ENCODE assay signal across 16 mouse cellular contexts in genomic region chr13:99030579-99031200, GRCm38 (mm10). TPM values are rescaled to one million over a fixed set of nuclear protein-coding genes. Genes with fewer than 3 reads are reported as not detected.
DNase-seq lines count a peak whose midpoint lies in the region; ATAC-seq and TF ChIP-seq lines count a peak whose summit lies in the region.
"Had no signal": no experiment of that assay in that cellular context is flagged by ENCODE, and none has a peak within 500 bp of the region (broad histone marks: within the 10 kb centered on the region; RNA-seq: fewer than 3 reads in every experiment).

No protein-coding gene starts in this region.

- H3K9me3 ChIP-seq in midbrain, embryonic 11.5 days (ENCODE audit: control insufficient read depth, low read length) = no peaks in the 10 kb centered on the region
- H3K9me3 ChIP-seq in midbrain, embryonic 10.5 days (replicated peaks) = no peaks in the 10 kb centered on the region
- no peaks in the 10 kb centered on the region for H3K9me3 ChIP-seq in forebrain, embryonic 10.5 days
- H3K9me3 ChIP-seq in hindbrain, postnatal 0 days (ENCODE audit: low read length) = no peaks in the 10 kb centered on the region
- no peaks in the 10 kb centered on the region for H3K9me3 ChIP-seq in neural tube, embryonic 15.5 days (replicated peaks)
- H3K9me3 ChIP-seq: megakaryocyte, embryonic 14.5 days; stomach, embryonic 15.5 days had no signal

- no peak overlapping the region for H3K27ac ChIP-seq in midbrain, embryonic 11.5 days (ENCODE audit: low read depth, low read length)
- no peak overlapping the region for H3K27ac ChIP-seq in midbrain, embryonic 10.5 days (replicated peaks)
- H3K27ac ChIP-seq in forebrain, embryonic 10.5 days = peak overlapping the region; percentile 17; the same call in 1 of the 2 replicates
- H3K27ac ChIP-seq in hindbrain, postnatal 0 days = peak overlapping the region; percentile 41; the same call in 1 of the 2 replicates
- peak overlapping the region; percentile 78 for H3K27ac ChIP-seq in neural tube, embryonic 15.5 days (replicated peaks)
- H3K27ac ChIP-seq: stomach, embryonic 15.5 days had no signal

- H3K4me1 ChIP-seq in midbrain, embryonic 11.5 days (ENCODE audit: control insufficient read depth, insufficient read depth, low read length) = peaks cover 27% of the 10 kb centered on the region
- H3K4me1 ChIP-seq in midbrain, embryonic 10.5 days = peaks cover 40% of the 10 kb centered on the region
- peaks cover 35% of the 10 kb centered on the region for H3K4me1 ChIP-seq in forebrain, embryonic 10.5 days
- peaks cover 15% of the 10 kb centered on the region for H3K4me1 ChIP-seq in hindbrain, postnatal 0 days (ENCODE audit: insufficient read depth, low read length)
- H3K4me1 ChIP-seq in neural tube, embryonic 15.5 days = peaks cover 44% of the 10 kb centered on the region
- H3K4me1 ChIP-seq: stomach, embryonic 15.5 days had no signal

- H3K9ac ChIP-seq in midbrain, embryonic 11.5 days (ENCODE audit: low read length) = no peak overlapping the region
- H3K9ac ChIP-seq in hindbrain, postnatal 0 days (replicated peaks; ENCODE audit: low read length) = no peak overlapping the region
- H3K9ac ChIP-seq in neural tube, embryonic 15.5 days (replicated peaks) = no peak overlapping the region
- H3K9ac ChIP-seq: stomach, embryonic 15.5 days had no signal

- H3K4me3 ChIP-seq in midbrain, embryonic 11.5 days (ENCODE audit: low read depth, low read length) = no peak overlapping the region
- H3K4me3 ChIP-seq in midbrain, embryonic 10.5 days = no peak overlapping the region
- H3K4me3 ChIP-seq in forebrain, embryonic 10.5 days = no peak overlapping the region
- no peak overlapping the region for H3K4me3 ChIP-seq in hindbrain, postnatal 0 days (ENCODE audit: low read length)
- H3K4me3 ChIP-seq in neural tube, embryonic 15.5 days (replicated peaks) = no peak overlapping the region
- H3K4me3 ChIP-seq: megakaryocyte, embryonic 14.5 days; stomach, embryonic 15.5 days had no signal

- H3K36me3 ChIP-seq in midbrain, embryonic 11.5 days (ENCODE audit: control insufficient read depth, insufficient read depth, low read length) = no peaks in the 10 kb centered on the region
- H3K36me3 ChIP-seq in midbrain, embryonic 10.5 days = no peaks in the 10 kb centered on the region
- no peaks in the 10 kb centered on the region for H3K36me3 ChIP-seq in forebrain, embryonic 10.5 days (replicated peaks)
- no peaks in the 10 kb centered on the region for H3K36me3 ChIP-seq in hindbrain, postnatal 0 days (ENCODE audit: insufficient read depth, low read length)
- no peaks in the 10 kb centered on the region for H3K36me3 ChIP-seq in neural tube, embryonic 15.5 days
- H3K36me3 ChIP-seq: stomach, embryonic 15.5 days had no signal

- H3K4me2 ChIP-seq in midbrain, embryonic 11.5 days = peak overlapping the region; percentile 6; the same call in 1 of the 2 replicates
- H3K4me2 ChIP-seq in hindbrain, postnatal 0 days (ENCODE audit: low read depth, low read length) = peak overlapping the region; percentile 24; the same call in 1 of the 2 replicates
- peak overlapping the region; percentile 34 for H3K4me2 ChIP-seq in neural tube, embryonic 15.5 days
- H3K4me2 ChIP-seq: stomach, embryonic 15.5 days had no signal

- DNase-seq in midbrain, embryonic 11.5 days (ENCODE audit: low spot score, missing footprints) = peak; percentile 87
- DNase-seq in midbrain, embryonic 10.5 days (ENCODE audit: low spot score) = no peak
- DNase-seq in forebrain, embryonic 10.5 days (ENCODE audit: extremely low spot score, low spot score) = no peak
- peak; percentile 45 for DNase-seq in hindbrain, postnatal 0 days (ENCODE audit: low spot score)
- no peak for DNase-seq in right cerebral cortex, adult 2 months (ENCODE audit: low spot score in 2 of 2)
- DNase-seq in left cerebral cortex, adult 8-10 months (ENCODE audit: low spot score in 2 of 2) = no peak
- no peak for DNase-seq in left cerebral cortex, adult 18-20 months (ENCODE audit: low spot score in 2 of 2)
- DNase-seq: cerebellum, adult 8-10 months; heart, postnatal 4 days; kidney, postnatal 14 days; right cerebral cortex, postnatal 14 days had no signal

- peaks cover 5% of the 10 kb centered on the region; the same call in 1 of the 2 replicates for H3K27me3 ChIP-seq in midbrain, embryonic 11.5 days (ENCODE audit: control insufficient read depth, insufficient read depth, low read length)
- H3K27me3 ChIP-seq in midbrain, embryonic 10.5 days (ENCODE audit: low read depth, poor library complexity, severe bottlenecking) = peaks cover 48% of the 10 kb centered on the region
- H3K27me3 ChIP-seq in forebrain, embryonic 10.5 days (ENCODE audit: poor library complexity, severe bottlenecking) = peaks cover 8% of the 10 kb centered on the region
- no peaks in the 10 kb centered on the region for H3K27me3 ChIP-seq in hindbrain, postnatal 0 days (ENCODE audit: insufficient read depth, low read length)
- no peaks in the 10 kb centered on the region for H3K27me3 ChIP-seq in neural tube, embryonic 15.5 days (replicated peaks)
- H3K27me3 ChIP-seq: megakaryocyte, embryonic 14.5 days; stomach, embryonic 15.5 days had no signal

- 57% methylated on average over 15 of the region's 15 CpGs for WGBS in midbrain, embryonic 11.5 days
- 57% methylated on average over 15 of the region's 15 CpGs for WGBS in midbrain, embryonic 10.5 days
- 59% methylated on average over 15 of the region's 15 CpGs for WGBS in forebrain, embryonic 10.5 days
- 23% methylated on average over 15 of the region's 15 CpGs for WGBS in hindbrain, postnatal 0 days
- 12% methylated on average over 15 of the region's 15 CpGs for WGBS in neural tube, embryonic 15.5 days

- no peak for ATAC-seq in midbrain, embryonic 11.5 days (ENCODE audit: low FRiP score)
- ATAC-seq in hindbrain, postnatal 0 days = peak; percentile 43; the same call in 1 of the 2 replicates
- ATAC-seq in neural tube, embryonic 15.5 days (ENCODE audit: low FRiP score) = peak; percentile 67
- ATAC-seq: activated CD4-positive, CD25-positive, alpha-beta regulatory T cell, adult 4 months had no signal

- no peak for TF ChIP-seq CTCF in hindbrain, postnatal 0 days (IDR thresholded peaks at IDR 0.05; ENCODE audit: low read depth)

RNA-seq across cellular contexts. Expression of gene 1700024P04Rik, which starts 46.3 kb away (rescaled TPM):
- not detected in 2 replicates for polyA plus RNA-seq in midbrain, embryonic 11.5 days (2014; fragmentation: Nextera tagmentation; extraction: Ambion mirVana)
- not detected in 2 replicates for polyA plus RNA-seq in midbrain, embryonic 10.5 days (2016; fragmentation: Nextera tagmentation; extraction: Ambion mirVana)
- not detected in 2 replicates for polyA plus RNA-seq in forebrain, embryonic 10.5 days (2016; fragmentation: Nextera tagmentation; extraction: Ambion mirVana)
- total RNA-seq in hindbrain, postnatal 0 days (2014; rRNA removed) = not detected in 2 replicates
- polyA plus RNA-seq in hindbrain, postnatal 0 days (2015; fragmentation: Nextera tagmentation; extraction: Ambion mirVana) = not detected in 2 replicates
- polyA plus RNA-seq in neural tube, embryonic 15.5 days (2015; fragmentation: Nextera tagmentation; extraction: Ambion mirVana) = not detected in 2 replicates
- not detected for total RNA-seq in left cerebral cortex, adult 8-10 months (2022)
- not detected for total RNA-seq in left cerebral cortex, adult 18-20 months (2021)
- total RNA-seq: heart, postnatal 4 days had no signal
- polyA plus RNA-seq: activated CD4-positive, CD25-positive, alpha-beta regulatory T cell, adult 4 months; limb, embryonic 11.5 days; stomach, embryonic 15.5 days had no signal

Comparison
In these comparisons a context has a peak if more than half of its experiments do, and no peak if none do; other contexts are left out.
1. DNase-seq: peak in midbrain, embryonic 11.5 days (single experiment) and hindbrain, postnatal 0 days (single experiment); none in midbrain, embryonic 10.5 days (single experiment), forebrain, embryonic 10.5 days (single experiment), right cerebral cortex, adult 2 months (0 of 2), left cerebral cortex, adult 8-10 months (0 of 2) and left cerebral cortex, adult 18-20 months (0 of 2).
2. H3K27ac ChIP-seq: peak in forebrain, embryonic 10.5 days (single experiment), hindbrain, postnatal 0 days (single experiment) and neural tube, embryonic 15.5 days (single experiment); none in midbrain, embryonic 11.5 days (single experiment) and midbrain, embryonic 10.5 days (single experiment).
3. Peak in every context shown above with its lines, with median percentiles within 50 percentile points of each other: H3K4me2 ChIP-seq.